Mouse (Mus musculus): ENCODE data around the gene Tnfsf15. TPM values are rescaled to one million over a fixed set of nuclear protein-coding genes. Genes with fewer than 3 reads are reported as not detected.

Tnfsf15 gene
- total and polyA plus RNA-seq, 3 experiments: 63.3 to 127 (median 93.9) TPM

- TF ChIP-seq HCFC1 (IDR thresholded peaks at IDR 0.05; ENCODE audit: low read depth, low read length): no peak
- TF ChIP-seq MAX (IDR thresholded peaks at IDR 0.05; ENCODE audit: low read length): no peak
- TF ChIP-seq RCOR1 (conservative IDR thresholded peaks at IDR 0.05; ENCODE audit: low read depth, low read length): 0 out of 2 replicates have a peak, but pooled peaks have one; percentile 16
- TF ChIP-seq EP300 (IDR thresholded peaks at IDR 0.05; ENCODE audit: low read length): peak; percentile 78
- no peak; the same call in 1 of the 2 replicates for TF ChIP-seq RAD21 (IDR thresholded peaks at IDR 0.05; ENCODE audit: low read depth, low read length)
- TF ChIP-seq ZC3H11A (IDR thresholded peaks at IDR 0.05; ENCODE audit: low read depth, low read length): no peak
These were observed 24.2 kb upstream of the Tnfsf15 start (continued) for GRCm38 (mm10) chr4:63769161-63769560.

- peaks cover 21 to 65% of the 10 kb centered on the region in 2 experiments for H3K4me1 ChIP-seq (ENCODE audit: control insufficient read depth in 1 of 2, insufficient read depth in 2 of 2)
These were observed 20.1 kb upstream of the Tnfsf15 start for GRCm38 (mm10) chr4:63765050-63765449.

GRCm38 (mm10) chr4:63759931-63760330 lies 15.0 kb upstream of the Tnfsf15 start:
- Histone ChIP-seq H3K4me2 (ENCODE audit: insufficient read depth, low read depth, poor library complexity, severe bottlenecking) (peak overlapping the region; percentile 42; the same call in 1 of the 2 replicates), H3K27ac (ENCODE audit: insufficient read depth, low read depth) (peak overlapping the region; percentile 60; the same call in 1 of the 2 replicates), H3K27me3 (replicated peaks) (peaks cover 3% of the 10 kb centered on the region), H3K79me2 (replicated peaks; ENCODE audit: control insufficient read depth, extremely low read depth, insufficient read depth, poor library complexity, severe bottlenecking) (no peaks in the 10 kb centered on the region), H3K9ac (ENCODE audit: insufficient read depth, low read depth) (0 out of 2 replicates have a peak overlapping the region, but pooled peaks have one; percentile 26), H3K4me3 (replicated peaks in 1 of 3; ENCODE audit: low read depth in 2 of 3, low read length in 2 of 3, poor library complexity in 1 of 3) (no peak overlapping the region), H3K9me3 (replicated peaks; ENCODE audit: low read length) (no peaks in the 10 kb centered on the region), H3K4me1 (ENCODE audit: control insufficient read depth in 1 of 2, insufficient read depth in 2 of 2) (peaks cover 42 to 87% of the 10 kb centered on the region in 2 experiments), H3K36me3 (replicated peaks in 1 of 2; ENCODE audit: control insufficient read depth in 1 of 2, insufficient read depth in 1 of 2, low read length in 1 of 2) (no peaks in the 10 kb centered on the region)
- DNase-seq (ENCODE audit: extremely low read depth): peak; percentile 72
- in situ Hi-C loops (cut with MboI; ENCODE audit: low pct_ligation_motif_present, low pct_unique_long_range_greater_than_20kb, low sequenced_read_pairs): loop anchor here (25.0 kb wide), 1 partner anchor 348 kb away; the partner anchor contains the start of gene Akna
- dilution Hi-C loops (cut with MboI; ENCODE audit: extremely low pct_ligation_motif_present, extremely low pct_unique_long_range_greater_than_20kb, low sequenced_read_pairs): no loop called here
- TF ChIP-seq MEF2A (IDR thresholded peaks at IDR 0.05; ENCODE audit: borderline replicate concordance, low read depth, low read length) (peak; percentile 85), NELFE (IDR thresholded peaks at IDR 0.05; ENCODE audit: low read depth, low read length) (no peak), RCOR1 (conservative IDR thresholded peaks at IDR 0.05; ENCODE audit: low read depth, low read length) (0 out of 2 replicates have a peak, but pooled peaks have one; percentile 51), ETS1 (conservative IDR thresholded peaks at IDR 0.05; ENCODE audit: low read depth, low read length) (peak; percentile 96), MAZ (IDR thresholded peaks at IDR 0.05; ENCODE audit: low read depth, low read length) (no peak; the same call in 1 of the 2 replicates), JUN (IDR thresholded peaks at IDR 0.05; ENCODE audit: insufficient read depth, low read depth, low read length) (no peak; the same call in 1 of the 2 replicates), MXI1 (IDR thresholded peaks at IDR 0.05; ENCODE audit: low read depth, low read length) (no peak), JUND (conservative IDR thresholded peaks at IDR 0.05; ENCODE audit: low read depth, low read length) (0 out of 2 replicates have a peak, but pooled peaks have one; percentile 40), TCF12 (IDR thresholded peaks at IDR 0.05; ENCODE audit: low read depth, low read length) (peak; percentile 61; the same call in 1 of the 2 replicates), CHD1 (IDR thresholded peaks at IDR 0.05; ENCODE audit: low read depth, low read length) (no peak), RAD21 (IDR thresholded peaks at IDR 0.05; ENCODE audit: low read depth, low read length) (no peak; the same call in 1 of the 2 replicates), MAFK (IDR thresholded peaks at IDR 0.05; ENCODE audit: insufficient replicate concordance, low read length) (peak; percentile 54; the same call in 1 of the 2 replicates), BHLHE40 (IDR thresholded peaks at IDR 0.05; ENCODE audit: low read depth, low read length) (peak; percentile 87), EP300 (IDR thresholded peaks at IDR 0.05; ENCODE audit: low read length) (peak; percentile 85), IRF4 (IDR thresholded peaks at IDR 0.05; ENCODE audit: low read depth, low read length) (peak; percentile 86)

More at GRCm38 (mm10) chr4:63765050-63765449, 20.1 kb upstream of the Tnfsf15 start:
- Histone ChIP-seq H3K27me3 (replicated peaks) (peaks cover 3% of the 10 kb centered on the region), H3K9me3 (replicated peaks; ENCODE audit: low read length) (no peaks in the 10 kb centered on the region), H3K79me2 (replicated peaks; ENCODE audit: control insufficient read depth, extremely low read depth, insufficient read depth, poor library complexity, severe bottlenecking) (no peaks in the 10 kb centered on the region), H3K36me3 (replicated peaks in 1 of 2; ENCODE audit: control insufficient read depth in 1 of 2, insufficient read depth in 1 of 2, low read length in 1 of 2) (no peaks in the 10 kb centered on the region), H3K27ac (ENCODE audit: insufficient read depth, low read depth) (peak overlapping the region; percentile 68), H3K4me3 (replicated peaks in 1 of 3; ENCODE audit: low read depth in 2 of 3, low read length in 2 of 3, poor library complexity in 1 of 3) (no peak overlapping the region), H3K4me2 (ENCODE audit: insufficient read depth, low read depth, poor library complexity, severe bottlenecking) (peak overlapping the region; percentile 41), H3K9ac (ENCODE audit: insufficient read depth, low read depth) (peak overlapping the region; percentile 52)
- in situ Hi-C loops (cut with MboI; ENCODE audit: low pct_ligation_motif_present, low pct_unique_long_range_greater_than_20kb, low sequenced_read_pairs): loop anchor here (25.0 kb wide), 1 partner anchor 353 kb away; the partner anchor contains the start of gene Akna
- peak; percentile 76 for DNase-seq (ENCODE audit: extremely low read depth)
- TF ChIP-seq MYC (IDR thresholded peaks at IDR 0.05; ENCODE audit: low read depth, low read length): no peak
- 0 out of 2 replicates have a peak, but pooled peaks have one; percentile 58 for TF ChIP-seq SIN3A (IDR thresholded peaks at IDR 0.05; ENCODE audit: low read length)
- peak; percentile 64 for TF ChIP-seq BHLHE40 (IDR thresholded peaks at IDR 0.05; ENCODE audit: low read depth, low read length)
- peak; percentile 42; the same call in 1 of the 2 replicates for TF ChIP-seq MAX (IDR thresholded peaks at IDR 0.05; ENCODE audit: low read length)
- peak; percentile 52; the same call in 1 of the 2 replicates for TF ChIP-seq ELF1 (IDR thresholded peaks at IDR 0.05; ENCODE audit: low read depth, low read length)
- peak; percentile 78 for TF ChIP-seq JUND (conservative IDR thresholded peaks at IDR 0.05; ENCODE audit: low read depth, low read length)
- no peak for TF ChIP-seq KAT2A (IDR thresholded peaks at IDR 0.05; ENCODE audit: insufficient replicate concordance, low read length)
- peak; percentile 70 for TF ChIP-seq JUN (IDR thresholded peaks at IDR 0.05; ENCODE audit: insufficient read depth, low read depth, low read length)
- TF ChIP-seq TCF12 (IDR thresholded peaks at IDR 0.05; ENCODE audit: low read depth, low read length): peak; percentile 61; the same call in 1 of the 2 replicates
- TF ChIP-seq CHD1 (IDR thresholded peaks at IDR 0.05; ENCODE audit: low read depth, low read length): peak; percentile 96
- TF ChIP-seq ZNF384 (IDR thresholded peaks at IDR 0.05; ENCODE audit: low read depth, low read length): peak; percentile 60; the same call in 1 of the 2 replicates
- peak; percentile 84 for TF ChIP-seq IRF4 (IDR thresholded peaks at IDR 0.05; ENCODE audit: low read depth, low read length)
- TF ChIP-seq GABPA (IDR thresholded peaks at IDR 0.05; ENCODE audit: insufficient replicate concordance, low read depth, low read length): no peak
- 0 out of 2 replicates have a peak, but pooled peaks have one; percentile 48 for TF ChIP-seq MEF2A (IDR thresholded peaks at IDR 0.05; ENCODE audit: borderline replicate concordance, low read depth, low read length)
- peak; percentile 86 for TF ChIP-seq EP300 (IDR thresholded peaks at IDR 0.05; ENCODE audit: low read length)
- TF ChIP-seq TBP (conservative IDR thresholded peaks at IDR 0.05; ENCODE audit: low read depth, low read length): peak; percentile 62; the same call in 1 of the 2 replicates
- TF ChIP-seq ETS1 (conservative IDR thresholded peaks at IDR 0.05; ENCODE audit: low read depth, low read length): peak; percentile 74
- TF ChIP-seq ZMIZ1 (IDR thresholded peaks at IDR 0.05; ENCODE audit: low read depth, low read length): no peak
- no peak for TF ChIP-seq SMC3 (IDR thresholded peaks at IDR 0.05; ENCODE audit: low read depth, low read length)
- TF ChIP-seq MAFK (IDR thresholded peaks at IDR 0.05; ENCODE audit: insufficient replicate concordance, low read length): peak; percentile 32; the same call in 1 of the 2 replicates
- dilution Hi-C loops (cut with MboI; ENCODE audit: extremely low pct_ligation_motif_present, extremely low pct_unique_long_range_greater_than_20kb, low sequenced_read_pairs): no loop called here

Data from CH12.LX (cell line).